Mouse (Mus musculus) central nervous system, embryonic 14 days (tissue): ENCODE results near the gene Zfp990. TPM values are rescaled to one million over a fixed set of nuclear protein-coding genes. Genes with fewer than 3 reads are reported as not detected.

Source experiments
- polyA plus RNA-seq: library from polyadenylated mRNA; depleted of rRNA; stranded (reverse); fragments of >200 nt; gene quantifications from 2 replicates; pipeline ENCODE4 v1.2.3, GENCODE M21; 2012; rRNA removed

The Zfp990 gene
- polyA plus RNA-seq: 0.02 and 0.19 TPM in 2 replicates

GRCm38 (mm10) chr4:145510459-145510858, at the start of gene Zfp990:
Gene Zfp990 (plus strand): TSS chr4:145510759.

GRCm38 (mm10) chr4:145585078-145585477, 74.5 kb downstream of the Zfp990 start, which contains the start of gene Gm13212:
Gene Gm13212 (plus strand): TSS chr4:145585166.

Other genes starting within 250 kb of the Zfp990 start
- gene Tnfrsf8, start 195.6 kb upstream of the Zfp990 start, polyA plus RNA-seq: 0.22 and 0.23 TPM in 2 replicates
- 0.28 and 0.31 TPM in 2 replicates for gene Gm13212, start 74.4 kb downstream of the Zfp990 start, polyA plus RNA-seq
- gene Zfp980, start 159.9 kb downstream of the Zfp990 start, polyA plus RNA-seq: not detected in 2 replicates